Mouse (Mus musculus) frontal cortex, postnatal 10 days (tissue): ENCODE measurements around the gene Snx29.
"Not testable (repeated sequence)": the region's sequence is repeated elsewhere in the genome, so short reads cannot be mapped to it uniquely, and the experiment has no call there.

ENCODE experiments used
- DNase-seq, 2 experiments: peaks; one replicate each; pipeline ENCODE4 v3.0.0; 2022; ENCODE audit warnings: low spot score in 2 of 2, mixed read lengths in 1 of 2

Gene Snx29

DNA sequence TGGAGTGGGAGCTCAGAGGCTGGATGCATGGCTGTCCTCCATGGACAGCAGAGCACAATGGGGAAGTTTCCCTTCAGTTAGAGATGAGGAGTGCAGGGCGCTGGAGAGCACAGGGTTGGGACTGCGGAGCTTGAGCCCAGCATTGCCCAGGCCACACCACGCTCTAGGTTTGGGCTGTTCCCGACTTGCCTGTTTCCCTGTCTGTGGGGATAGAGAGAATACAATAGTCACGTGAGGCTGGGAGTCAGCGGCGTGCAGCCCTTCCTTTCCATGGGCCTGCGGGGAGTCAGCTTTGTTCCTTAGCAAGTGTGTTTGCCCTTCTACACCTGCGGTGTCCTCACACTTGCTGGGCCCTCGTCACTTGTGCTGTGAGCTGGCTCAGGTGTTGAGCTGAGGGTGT lies 37.2 kb downstream of the Snx29 start:
- DNase-seq: no peak

- not testable (repeated sequence) for DNase-seq
These were observed 37.9 kb downstream of the Snx29 start for GRCm38 (mm10) chr16:11360576-11360975.

DNA sequence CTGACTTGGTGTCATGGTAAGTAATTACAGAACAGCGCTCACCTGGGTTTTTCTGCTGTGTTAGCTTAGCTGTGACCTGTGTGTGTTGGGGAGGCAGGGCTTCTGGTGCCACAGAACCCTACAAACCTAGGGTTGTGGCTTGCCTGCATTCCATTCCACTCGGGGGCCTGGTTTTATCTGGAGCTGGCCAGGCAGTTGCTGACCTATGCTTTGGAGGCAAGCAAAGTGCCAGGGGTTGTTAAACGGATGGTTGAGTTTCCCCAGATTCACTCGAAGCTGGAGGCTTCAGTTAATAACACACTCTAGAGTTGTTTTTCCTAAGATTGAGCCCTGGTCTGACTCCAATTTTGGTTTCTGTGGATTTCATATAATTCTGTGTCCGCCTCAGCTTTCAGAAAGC lies 42.9 kb downstream of the Snx29 start:
- DNase-seq: no peak

- DNase-seq: no peak
These were observed 44.1 kb downstream of the Snx29 start for GRCm38 (mm10) chr16:11366851-11367250.

DNA sequence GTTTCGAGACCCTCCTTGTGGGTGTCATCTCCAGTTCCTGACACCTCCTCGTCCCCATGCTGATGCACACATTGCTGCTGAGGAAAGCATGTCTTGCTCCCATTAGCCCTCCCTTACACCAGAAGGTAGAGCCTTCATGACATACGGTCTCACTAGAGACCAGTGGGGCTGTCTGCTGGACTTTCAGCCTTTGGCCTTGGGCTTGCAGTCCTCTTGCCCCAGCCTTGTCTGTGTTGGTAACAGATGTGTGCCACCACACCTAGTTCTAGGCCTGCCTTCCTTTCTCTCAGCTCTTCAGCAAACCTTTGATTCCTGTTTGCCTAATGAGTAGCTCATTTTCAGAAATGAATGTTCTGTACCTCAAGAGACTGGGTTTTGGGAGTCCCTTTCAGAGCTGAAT lies 45.7 kb downstream of the Snx29 start:
- DNase-seq: no peak

DNA sequence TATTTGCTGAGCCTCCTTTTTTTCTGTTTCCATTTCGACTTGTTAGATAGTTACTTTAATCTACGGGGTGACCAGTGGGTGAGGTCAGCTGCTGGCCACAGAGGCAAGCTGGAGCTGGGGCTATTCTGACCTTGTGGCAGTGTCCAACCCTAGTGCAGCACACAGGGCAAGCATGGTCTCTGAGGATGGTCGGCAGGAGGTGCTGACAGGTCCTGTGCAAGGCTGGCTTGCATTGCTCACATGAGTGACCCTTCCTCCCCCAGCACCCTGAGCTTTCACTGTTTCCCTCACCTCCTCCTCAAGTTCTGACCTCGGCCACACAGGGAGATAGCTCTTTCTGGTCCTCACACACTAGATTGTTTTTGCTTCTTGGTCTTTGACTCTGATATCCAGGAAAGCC lies 46.5 kb downstream of the Snx29 start:
- no peak for DNase-seq

DNA sequence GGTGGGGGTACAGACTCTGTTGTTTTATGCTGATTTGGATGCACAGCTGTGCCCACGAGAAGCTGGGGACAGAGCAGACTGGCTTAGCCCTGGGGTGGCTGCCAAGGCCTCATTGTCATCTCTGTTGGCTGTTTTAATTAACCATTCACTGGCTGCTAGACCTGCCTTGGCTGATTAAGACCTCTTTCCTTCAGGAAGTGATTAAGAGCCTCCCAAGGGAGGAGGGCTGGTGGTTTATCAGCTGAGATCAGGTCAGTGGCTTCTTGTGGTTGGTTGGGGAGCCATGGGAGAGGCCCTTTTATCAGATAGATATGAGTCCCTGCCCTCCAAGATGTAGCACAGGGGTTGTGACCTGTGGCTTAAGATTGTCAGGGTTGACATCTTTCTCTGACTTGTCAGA lies 46.9 kb downstream of the Snx29 start:
- no peak for DNase-seq

GRCm38 (mm10) chr16:11370132-11370544 lies 47.4 kb downstream of the Snx29 start:
- no peak for DNase-seq

DNA sequence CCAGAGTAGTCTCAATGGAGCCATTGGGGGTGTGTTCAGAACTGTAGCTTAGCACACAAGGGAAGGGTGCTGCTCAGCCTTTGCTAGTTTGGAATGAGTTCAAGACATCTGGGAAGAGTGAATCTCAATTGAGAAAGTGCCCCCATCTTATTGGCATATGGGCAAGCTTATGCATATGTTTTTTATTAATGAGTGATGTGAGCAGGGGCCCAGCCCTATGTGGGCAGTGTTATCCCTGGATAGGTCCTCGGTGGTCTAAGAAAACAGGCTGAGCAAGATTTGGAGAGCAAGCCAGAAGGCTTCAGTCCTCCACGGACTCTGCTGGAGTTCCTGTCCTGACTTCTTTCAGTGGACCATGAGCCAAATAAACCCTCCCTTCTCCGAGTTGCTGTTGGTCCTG lies 56.6 kb downstream of the Snx29 start:
- no peak for DNase-seq

GRCm38 (mm10) chr16:11380038-11380437 lies 57.3 kb downstream of the Snx29 start:
- DNase-seq: no peak

DNA sequence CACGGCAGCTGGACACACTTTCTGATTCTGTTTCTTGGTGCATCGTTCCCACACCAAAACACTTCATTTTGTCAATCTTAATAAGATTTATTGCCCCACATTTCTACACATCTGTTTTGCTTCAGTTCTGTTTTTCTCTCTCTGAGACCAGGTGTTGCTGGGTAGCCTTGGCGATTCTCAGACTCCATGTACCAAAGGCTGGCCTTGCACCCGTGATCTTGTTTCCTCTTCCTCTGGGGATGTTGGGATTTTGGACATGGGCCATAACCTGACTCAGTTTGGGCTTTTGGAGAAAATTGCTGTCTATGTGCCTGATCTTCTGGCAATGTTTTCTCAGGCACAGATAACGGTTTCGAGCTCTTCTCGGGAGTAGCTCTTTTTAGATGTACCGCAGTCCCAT lies 58.2 kb downstream of the Snx29 start:
- no peak for DNase-seq

GRCm38 (mm10) chr16:11384361-11384760 lies 61.7 kb downstream of the Snx29 start:
- peak in 1 of 2 experiments; percentile 28 for DNase-seq

DNA sequence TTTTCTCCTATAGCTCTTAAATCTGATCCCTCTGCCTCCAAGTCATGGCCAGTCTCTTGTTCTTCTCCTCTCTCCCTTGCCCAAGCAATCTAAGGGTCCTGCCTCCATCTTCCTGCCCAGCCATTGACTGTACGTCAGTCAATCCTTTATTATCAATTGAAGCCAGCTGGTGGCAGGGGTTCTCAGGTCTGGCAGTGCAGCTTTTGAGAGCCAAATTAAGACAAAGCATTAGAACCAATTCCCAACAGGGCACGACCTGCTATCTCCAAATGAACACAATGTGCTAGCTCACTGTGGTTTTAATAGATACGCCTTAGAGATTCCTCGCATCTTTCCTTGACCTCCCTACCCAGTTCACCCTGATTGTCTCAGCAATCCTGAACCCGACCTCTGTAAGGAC lies 62.4 kb downstream of the Snx29 start:
- DNase-seq: no peak

- no peak for DNase-seq
These were observed 63.1 kb downstream of the Snx29 start for GRCm38 (mm10) chr16:11385798-11386197.

GRCm38 (mm10) chr16:11386221-11386620 lies 63.5 kb downstream of the Snx29 start:
- DNase-seq: no peak

- no peak for DNase-seq
These were observed 65.4 kb downstream of the Snx29 start for GRCm38 (mm10) chr16:11388085-11388484.

- no peak for DNase-seq
These were observed 66.6 kb downstream of the Snx29 start for GRCm38 (mm10) chr16:11389324-11389723.

DNA sequence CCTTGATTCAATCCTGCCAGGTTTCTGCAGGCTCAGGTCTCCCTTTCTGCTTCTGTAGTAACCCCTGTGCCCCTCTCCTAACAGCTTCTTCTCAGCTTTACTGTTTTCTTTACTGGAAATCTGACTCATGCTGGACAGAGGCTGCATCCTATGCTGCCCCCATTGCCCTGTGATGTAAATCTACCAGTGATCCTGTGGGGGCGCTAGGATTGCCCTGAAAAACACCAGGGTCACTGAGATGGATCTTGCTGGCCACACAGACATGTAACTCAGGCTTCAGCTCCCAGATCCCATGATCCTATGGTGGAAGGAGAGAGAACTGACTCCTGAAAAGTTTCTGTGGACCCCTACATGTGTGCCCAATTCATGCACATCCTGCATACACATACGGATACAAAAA lies 73.9 kb downstream of the Snx29 start:
- DNase-seq: no peak

GRCm38 (mm10) chr16:11399386-11399785 lies 76.7 kb downstream of the Snx29 start:
- DNase-seq: no peak

DNA sequence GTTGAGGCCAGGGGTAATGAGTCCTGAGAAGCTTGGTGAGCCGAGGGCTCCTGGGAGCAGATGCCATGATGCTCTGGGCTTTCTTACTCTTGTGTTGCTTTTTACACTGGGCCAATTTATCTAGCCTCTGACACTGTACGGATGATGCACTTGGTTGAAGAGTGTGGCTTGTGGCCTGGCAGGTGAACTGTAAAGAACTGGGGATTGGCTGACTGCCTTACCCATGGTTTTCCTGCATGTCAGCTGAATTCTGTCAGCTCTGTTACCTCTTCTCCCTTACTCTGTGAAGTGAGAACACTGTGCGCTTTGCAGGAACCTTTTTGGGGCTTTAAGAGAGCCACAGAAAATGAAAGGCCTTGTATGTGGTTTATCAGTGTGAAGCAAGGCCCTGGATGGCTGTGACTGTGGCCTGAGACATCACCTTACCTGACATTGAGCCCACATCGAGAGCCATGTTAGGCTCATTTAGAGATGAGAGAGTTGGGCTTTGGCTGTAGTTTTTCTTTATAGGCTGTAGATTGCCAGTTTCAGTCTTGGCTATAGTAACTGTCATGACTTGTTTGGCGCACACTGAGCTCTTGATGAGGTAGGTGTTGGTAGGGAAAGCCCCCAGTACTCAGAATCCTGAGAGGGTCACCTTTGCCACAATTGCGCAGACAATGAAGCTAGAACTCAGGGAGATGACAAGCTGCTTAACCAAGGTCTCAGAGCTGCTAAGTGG lies 77.3 kb downstream of the Snx29 start:
- DNase-seq: no peak

GRCm38 (mm10) chr16:11400936-11401335 lies 78.2 kb downstream of the Snx29 start:
- no peak for DNase-seq

DNA sequence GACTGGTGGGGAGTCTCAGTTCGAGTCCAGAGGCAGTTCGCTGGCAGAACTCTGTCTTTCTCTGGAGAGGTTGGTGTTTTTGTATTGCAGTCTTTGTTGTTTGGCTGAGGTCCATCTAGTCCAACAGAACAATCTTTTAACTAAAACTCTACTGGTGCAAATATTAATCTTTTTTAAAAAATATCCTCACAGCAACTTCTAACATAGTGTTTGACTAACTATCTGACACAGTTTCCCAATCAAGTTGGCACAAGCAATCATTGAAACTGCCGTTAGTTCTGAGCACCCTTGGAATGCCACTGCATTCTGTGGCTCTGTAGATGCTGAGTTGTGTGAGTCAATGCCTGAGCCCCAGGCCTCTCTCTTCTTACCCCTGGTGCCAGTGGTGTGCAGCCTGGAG lies 82.5 kb downstream of the Snx29 start:
- DNase-seq: no peak

- no peak for DNase-seq
These were observed 83.5 kb downstream of the Snx29 start for GRCm38 (mm10) chr16:11406201-11406600.

GRCm38 (mm10) chr16:11406622-11407021 lies 83.9 kb downstream of the Snx29 start:
- DNase-seq: no peak
